Mouse (Mus musculus) heart, embryonic 13.5 days (tissue): ENCODE data around the gene Dyx1c1. TPM values are rescaled to one million over a fixed set of nuclear protein-coding genes. Genes with fewer than 3 reads are reported as not detected.
A peak's percentile ranks its signal among the peaks of the same experiment; 100 is the strongest.

Experiments
- ATAC-seq: fragments of 200-750 bp; cut with Nextera tagmentation; 2 replicates; pipeline ENCODE4 v1.8.0; 2017; ENCODE audit warnings: moderate TSS enrichment; ENCODE audit not compliant: insufficient number of reproducible peaks, low FRiP score, low TSS enrichment; ENCODE audit errors: extremely low read depth
- H3K27ac ChIP-seq: fragments of 300-500 bp; sonication (generic); replicated peaks from 2 replicates; pipeline ENCODE4 v1.5.1; 2015; ENCODE audit warnings: moderate library complexity, mild to moderate bottlenecking, inconsistent platforms
- H3K27me3 ChIP-seq: fragments of 300-500 bp; sonication (generic); replicated peaks from 2 replicates; pipeline ENCODE4 v1.6.1; 2015; ENCODE audit warnings: mild to moderate bottlenecking, inconsistent platforms
- H3K36me3 ChIP-seq: fragments of 300-500 bp; sonication (generic); 2 replicates; pipeline ENCODE4 v1.6.1; 2015; ENCODE audit warnings: mild to moderate bottlenecking, inconsistent platforms
- H3K4me1 ChIP-seq: fragments of 300-500 bp; sonication (generic); 2 replicates; pipeline ENCODE4 v1.6.1; 2015; ENCODE audit warnings: inconsistent platforms
- H3K4me2 ChIP-seq: fragments of 300-500 bp; sonication (generic); 2 replicates; pipeline ENCODE4 v1.6.1; 2015; ENCODE audit warnings: inconsistent platforms, mild to moderate bottlenecking, moderate library complexity
- H3K4me3 ChIP-seq: fragments of 300-500 bp; sonication (generic); 2 replicates; pipeline ENCODE4 v1.5.1; 2015; ENCODE audit warnings: moderate library complexity, mild to moderate bottlenecking, inconsistent platforms
- H3K9ac ChIP-seq: fragments of 300-500 bp; sonication (generic); 2 replicates; pipeline ENCODE4 v1.6.1; 2015; ENCODE audit warnings: inconsistent platforms, mild to moderate bottlenecking, moderate library complexity
- H3K9me3 ChIP-seq: fragments of 300-500 bp; sonication (generic); 2 replicates; pipeline ENCODE4 v1.6.1; 2016; ENCODE audit warnings: inconsistent platforms
- WGBS: fragments of 180-500 bp; shearing (Covaris S2); methylation state at CpG from one replicate; pipeline ENCODE4 v1.1.7; 2015; ENCODE audit warnings: mixed read lengths; 5-methylcytosine and 5-hydroxymethylcytosine counted together
- polyA plus RNA-seq: library from polyadenylated mRNA; unstranded; fragments of >200 nt; fragmentation: Nextera tagmentation; extraction: Ambion mirVana; gene quantifications from 2 replicates; pipeline ENCODE4 v1.2.1, GENCODE M21; 2015

The Dyx1c1 gene
- 0.62 and 0.88 TPM in 2 replicates for polyA plus RNA-seq

GRCm38 (mm10) chr9:72958521-72959450, at the start of gene Dyx1c1, which contains the start of gene Gm44503:
Dyx1c1 (plus strand) TSS chr9:72958785.
Gm44503 (plus strand) TSS chr9:72958852.
- Histone ChIP-seq H3K27me3 (no peaks in the 10 kb centered on the region), H3K9me3 (no peaks in the 10 kb centered on the region), H3K36me3 (no peaks in the 10 kb centered on the region), H3K9ac (peak within 1 kb of the TSS; percentile 78), H3K27ac (peak within 1 kb of the TSS; percentile 39; the same call in 1 of the 2 replicates), H3K4me2 (peak within 1 kb of the TSS; percentile 75), H3K4me1 (peaks cover 7% of the 10 kb centered on the region; the same call in 1 of the 2 replicates), H3K4me3 (peak within 1 kb of the TSS; percentile 70)
- 2% methylated on average over 43 of the region's 43 CpGs for WGBS
- peak; percentile 54; the same call in 1 of the 2 replicates for ATAC-seq

- peaks cover 8% of the 10 kb centered on the region for H3K4me1 ChIP-seq
- H3K36me3 ChIP-seq, result peaks cover 26% of the 10 kb centered on the region
- no peak overlapping the region for H3K4me3 ChIP-seq
- H3K9ac ChIP-seq, result no peak overlapping the region
- no peak overlapping the region for H3K27ac ChIP-seq
- no peaks in the 10 kb centered on the region for H3K27me3 ChIP-seq
- no peak for ATAC-seq
- H3K4me2 ChIP-seq, result no peak overlapping the region
- no peaks in the 10 kb centered on the region for H3K9me3 ChIP-seq
- WGBS, result 85% methylated on average over 2 of the region's 2 CpGs
Measured at GRCm38 (mm10) chr9:72911381-72911780, 47.2 kb upstream of the Dyx1c1 start.

- 63% methylated on average over 6 of the region's 6 CpGs for WGBS
- Histone ChIP-seq H3K27ac (no peak overlapping the region), H3K4me3 (no peak overlapping the region), H3K9me3 (no peaks in the 10 kb centered on the region), H3K36me3 (peaks cover 8% of the 10 kb centered on the region; the same call in 1 of the 2 replicates), H3K9ac (no peak overlapping the region), H3K27me3 (no peaks in the 10 kb centered on the region), H3K4me1 (peaks cover 8% of the 10 kb centered on the region), H3K4me2 (peak overlapping the region; percentile 34)
- no peak for ATAC-seq
Measured at GRCm38 (mm10) chr9:72913551-72913950, 45.0 kb upstream of the Dyx1c1 start.

GRCm38 (mm10) chr9:72915728-72916127, 42.9 kb upstream of the Dyx1c1 start:
- 35% methylated on average over 7 of the region's 7 CpGs for WGBS
- no peaks in the 10 kb centered on the region for H3K9me3 ChIP-seq
- peaks cover 8% of the 10 kb centered on the region for H3K4me1 ChIP-seq
- no peak for ATAC-seq
- no peak overlapping the region for H3K9ac ChIP-seq
- H3K4me2 ChIP-seq, result no peak overlapping the region
- H3K36me3 ChIP-seq, result peaks cover 4% of the 10 kb centered on the region; the same call in 1 of the 2 replicates
- no peak overlapping the region for H3K4me3 ChIP-seq
- H3K27me3 ChIP-seq, result no peaks in the 10 kb centered on the region
- no peak overlapping the region for H3K27ac ChIP-seq

- Histone ChIP-seq H3K4me1 (peaks cover 8% of the 10 kb centered on the region), H3K27me3 (peaks cover 34% of the 10 kb centered on the region), H3K27ac (no peak overlapping the region), H3K4me3 (no peak overlapping the region), H3K9me3 (no peaks in the 10 kb centered on the region), H3K4me2 (no peak overlapping the region), H3K36me3 (no peaks in the 10 kb centered on the region), H3K9ac (no peak overlapping the region)
- WGBS, result 80% methylated on average over 3 of the region's 3 CpGs
- no peak for ATAC-seq
Measured at GRCm38 (mm10) chr9:72923068-72923467, 35.5 kb upstream of the Dyx1c1 start.

- H3K27ac ChIP-seq, result peak within 1 kb of the TSS; percentile 70
- peaks cover 8% of the 10 kb centered on the region for H3K4me1 ChIP-seq
- ATAC-seq, result peak; percentile 66; the same call in 1 of the 2 replicates
- H3K9me3 ChIP-seq, result no peaks in the 10 kb centered on the region
- under 1% methylated on average over 76 of the region's 108 CpGs for WGBS
- H3K27me3 ChIP-seq, result peaks cover 34% of the 10 kb centered on the region
- peak within 1 kb of the TSS; percentile 83 for H3K4me3 ChIP-seq
- peak within 1 kb of the TSS; percentile 81 for H3K4me2 ChIP-seq
- H3K36me3 ChIP-seq, result no peaks in the 10 kb centered on the region
- peak within 1 kb of the TSS; percentile 88 for H3K9ac ChIP-seq
Measured at GRCm38 (mm10) chr9:72925021-72925934, 33.3 kb upstream of the Dyx1c1 start, which contains the start of gene Pygo1. Pygo1 (plus strand) TSS chr9:72925645.

GRCm38 (mm10) chr9:72925935-72926258, 32.7 kb upstream of the Dyx1c1 start:
- H3K27me3 ChIP-seq, result peaks cover 34% of the 10 kb centered on the region
- H3K4me1 ChIP-seq, result peaks cover 8% of the 10 kb centered on the region
- peak overlapping the region; percentile 88 for H3K9ac ChIP-seq
- no peak for ATAC-seq
- no peaks in the 10 kb centered on the region for H3K9me3 ChIP-seq
- H3K27ac ChIP-seq, result peak overlapping the region; percentile 70
- WGBS, result 1% methylated on average over 20 of the region's 20 CpGs
- peak overlapping the region; percentile 83 for H3K4me3 ChIP-seq
- peak overlapping the region; percentile 81 for H3K4me2 ChIP-seq
- H3K36me3 ChIP-seq, result no peaks in the 10 kb centered on the region

GRCm38 (mm10) chr9:72931166-72931790, 27.3 kb upstream of the Dyx1c1 start:
- Histone ChIP-seq H3K4me3 (no peak overlapping the region), H3K9ac (no peak overlapping the region)

GRCm38 (mm10) chr9:72935309-72935708, 23.3 kb upstream of the Dyx1c1 start:
- no peak for ATAC-seq
- Histone ChIP-seq H3K27me3 (no peaks in the 10 kb centered on the region), H3K4me1 (no peaks in the 10 kb centered on the region), H3K36me3 (peaks cover 7% of the 10 kb centered on the region), H3K4me2 (no peak overlapping the region), H3K9me3 (no peaks in the 10 kb centered on the region), H3K27ac (no peak overlapping the region), H3K9ac (no peak overlapping the region), H3K4me3 (no peak overlapping the region)
- 75% methylated on average over 4 of the region's 4 CpGs for WGBS

More at GRCm38 (mm10) chr9:72931166-72931790, 27.3 kb upstream of the Dyx1c1 start:
- H3K4me1 ChIP-seq, result peaks cover 6% of the 10 kb centered on the region
- H3K27ac ChIP-seq, result no peak overlapping the region
- H3K36me3 ChIP-seq, result peaks cover 7% of the 10 kb centered on the region
- WGBS, result 75% methylated on average over 13 of the region's 13 CpGs
- no peaks in the 10 kb centered on the region for H3K9me3 ChIP-seq
- no peak for ATAC-seq
- H3K27me3 ChIP-seq, result peaks cover 15% of the 10 kb centered on the region
- no peak overlapping the region for H3K4me2 ChIP-seq

GRCm38 (mm10) chr9:72936301-72936700, 22.3 kb upstream of the Dyx1c1 start:
- Histone ChIP-seq H3K4me1 (no peaks in the 10 kb centered on the region), H3K36me3 (peaks cover 7% of the 10 kb centered on the region), H3K9me3 (no peaks in the 10 kb centered on the region), H3K4me2 (no peak overlapping the region), H3K27ac (no peak overlapping the region), H3K4me3 (no peak overlapping the region), H3K9ac (no peak overlapping the region), H3K27me3 (no peaks in the 10 kb centered on the region)
- 72% methylated on average over 2 of the region's 2 CpGs for WGBS
- ATAC-seq, result no peak
